Mouse (Mus musculus) forebrain, embryonic 16.5 days (tissue): ENCODE measurements at regions not wholly inside any gene's neighbourhood (a gene's known extent, or its start where the extent isn't known, plus 50 kb on each side); places are given as distances from the start of the nearest gene placed in this dataset.
A peak's percentile ranks its signal among the peaks of the same experiment; 100 is the strongest.

Experiments used
- ATAC-seq: fragments of 200-750 bp; cut with Nextera tagmentation; 2 replicates; pipeline ENCODE4 v1.8.0; 2017; ENCODE audit warnings: mild to moderate bottlenecking, moderate library complexity
- H3K27ac ChIP-seq: fragments of 300-500 bp; sonication (generic); 2 replicates; pipeline ENCODE4 v1.5.1; 2014; ENCODE audit warnings: low read length, control low read depth
- H3K27me3 ChIP-seq: fragments of 300-500 bp; sonication (generic); replicated peaks from 2 replicates; pipeline ENCODE4 v1.6.1; 2014; ENCODE audit warnings: low read length; ENCODE audit not compliant: control insufficient read depth, insufficient read depth
- H3K36me3 ChIP-seq: fragments of 300-500 bp; sonication (generic); 2 replicates; pipeline ENCODE4 v1.6.1; 2014; ENCODE audit not compliant: control insufficient read depth, insufficient read depth
- H3K4me1 ChIP-seq: fragments of 300-500 bp; sonication (generic); replicated peaks from 2 replicates; pipeline ENCODE4 v1.6.1; 2014; ENCODE audit warnings: low read length; ENCODE audit not compliant: control insufficient read depth, insufficient read depth
- H3K4me2 ChIP-seq: fragments of 300-500 bp; sonication (generic); 2 replicates; pipeline ENCODE4 v1.6.1; 2014; ENCODE audit warnings: mild to moderate bottlenecking, low read length, control low read depth
- H3K4me3 ChIP-seq: fragments of 300-500 bp; sonication (generic); replicated peaks from 2 replicates; pipeline ENCODE4 v1.5.1; 2014; ENCODE audit warnings: mild to moderate bottlenecking, low read length, control low read depth
- H3K9ac ChIP-seq: fragments of 300-500 bp; sonication (generic); replicated peaks from 2 replicates; pipeline ENCODE4 v1.6.1; 2014; ENCODE audit warnings: low read depth, low read length, control low read depth
- H3K9me3 ChIP-seq: fragments of 300-500 bp; sonication (generic); 2 replicates; pipeline ENCODE4 v1.6.1; 2016; ENCODE audit warnings: low read length; ENCODE audit not compliant: control insufficient read depth
- WGBS: fragments of 180-500 bp; shearing (Covaris S2); extraction: QIAGEN DNeasy Blood & Tissue Kit; methylation state at CpG from one replicate; pipeline ENCODE4 v1.1.7; 2014; 5-methylcytosine and 5-hydroxymethylcytosine counted together

GRCm38 (mm10) chr3:140969892-140970880, 242.0 kb downstream of the Pdha2 start:
- ATAC-seq: no peak
- 85% methylated on average over 3 of the region's 3 CpGs for WGBS
- H3K4me3 ChIP-seq: no peak overlapping the region

GRCm38 (mm10) chr3:140968556-140968955, 243.6 kb downstream of the Pdha2 start:
- Histone ChIP-seq H3K36me3 (no peaks in the 10 kb centered on the region), H3K27me3 (no peaks in the 10 kb centered on the region), H3K4me2 (no peak overlapping the region), H3K27ac (no peak overlapping the region), H3K4me3 (no peak overlapping the region), H3K4me1 (no peaks in the 10 kb centered on the region), H3K9me3 (no peaks in the 10 kb centered on the region), H3K9ac (no peak overlapping the region)
- ATAC-seq: no peak
- 82% methylated on average over 3 of the region's 3 CpGs for WGBS

More at GRCm38 (mm10) chr3:140969892-140970880, 242.0 kb downstream of the Pdha2 start:
- no peak overlapping the region for H3K27ac ChIP-seq
- H3K4me2 ChIP-seq: no peak overlapping the region
- no peaks in the 10 kb centered on the region for H3K27me3 ChIP-seq
- H3K9ac ChIP-seq: no peak overlapping the region
- H3K9me3 ChIP-seq: no peaks in the 10 kb centered on the region
- H3K36me3 ChIP-seq: no peaks in the 10 kb centered on the region
- H3K4me1 ChIP-seq: no peaks in the 10 kb centered on the region

GRCm38 (mm10) chr3:140957666-140958065, 254.5 kb downstream of the Pdha2 start:
- H3K27me3 ChIP-seq: no peaks in the 10 kb centered on the region
- H3K9ac ChIP-seq: no peak overlapping the region
- 8% methylated on average over 1 of the region's 1 CpGs for WGBS
- no peak overlapping the region for H3K4me2 ChIP-seq
- H3K36me3 ChIP-seq: no peaks in the 10 kb centered on the region
- H3K4me3 ChIP-seq: no peak overlapping the region
- no peaks in the 10 kb centered on the region for H3K4me1 ChIP-seq
- H3K9me3 ChIP-seq: no peaks in the 10 kb centered on the region
- ATAC-seq: no peak
- no peak overlapping the region for H3K27ac ChIP-seq

- Histone ChIP-seq H3K4me3 (no peak overlapping the region), H3K36me3 (no peaks in the 10 kb centered on the region), H3K27me3 (no peaks in the 10 kb centered on the region), H3K27ac (no peak overlapping the region), H3K4me2 (no peak overlapping the region), H3K4me1 (no peaks in the 10 kb centered on the region), H3K9me3 (no peaks in the 10 kb centered on the region), H3K9ac (no peak overlapping the region)
- 91% methylated on average over 3 of the region's 3 CpGs for WGBS
- ATAC-seq: no peak
Measured at GRCm38 (mm10) chr3:140952111-140952800, 259.9 kb downstream of the Pdha2 start.

- H3K4me2 ChIP-seq: no peak overlapping the region
- no peaks in the 10 kb centered on the region for H3K9me3 ChIP-seq
- WGBS: 70% methylated on average over 2 of the region's 2 CpGs
- H3K27ac ChIP-seq: no peak overlapping the region
- no peak overlapping the region for H3K9ac ChIP-seq
- H3K36me3 ChIP-seq: no peaks in the 10 kb centered on the region
- ATAC-seq: no peak
- H3K4me3 ChIP-seq: no peak overlapping the region
- no peaks in the 10 kb centered on the region for H3K4me1 ChIP-seq
- H3K27me3 ChIP-seq: no peaks in the 10 kb centered on the region
Measured at GRCm38 (mm10) chr3:140951024-140951423, 261.1 kb downstream of the Pdha2 start.

- Histone ChIP-seq H3K9me3 (no peaks in the 10 kb centered on the region), H3K36me3 (no peaks in the 10 kb centered on the region), H3K9ac (no peak overlapping the region), H3K27ac (no peak overlapping the region), H3K27me3 (no peaks in the 10 kb centered on the region), H3K4me2 (no peak overlapping the region), H3K4me3 (no peak overlapping the region), H3K4me1 (no peaks in the 10 kb centered on the region)
- WGBS: 18% methylated on average over 4 of the region's 4 CpGs
- ATAC-seq: peak; percentile 45; the same call in 1 of the 2 replicates
Measured at GRCm38 (mm10) chr3:140949880-140950662, 262.1 kb downstream of the Pdha2 start.

GRCm38 (mm10) chr3:140942450-140942849, 269.7 kb downstream of the Pdha2 start:
- WGBS: 79% methylated on average over 1 of the region's 1 CpGs
- H3K36me3 ChIP-seq: no peaks in the 10 kb centered on the region
- no peaks in the 10 kb centered on the region for H3K4me1 ChIP-seq
- H3K27ac ChIP-seq: no peak overlapping the region
- H3K4me2 ChIP-seq: no peak overlapping the region
- H3K27me3 ChIP-seq: no peaks in the 10 kb centered on the region
- H3K9ac ChIP-seq: no peak overlapping the region
- ATAC-seq: no peak
- H3K4me3 ChIP-seq: no peak overlapping the region
- H3K9me3 ChIP-seq: no peaks in the 10 kb centered on the region

GRCm38 (mm10) chr3:140941898-140942297, 270.3 kb downstream of the Pdha2 start:
- no peak for ATAC-seq

GRCm38 (mm10) chr3:140941316-140941715, 270.8 kb downstream of the Pdha2 start:
- 91% methylated on average over 6 of the region's 6 CpGs for WGBS
- no peak overlapping the region for H3K4me2 ChIP-seq
- no peaks in the 10 kb centered on the region for H3K4me1 ChIP-seq
- no peak overlapping the region for H3K9ac ChIP-seq
- no peaks in the 10 kb centered on the region for H3K9me3 ChIP-seq
- no peaks in the 10 kb centered on the region for H3K27me3 ChIP-seq
- no peak overlapping the region for H3K4me3 ChIP-seq
- ATAC-seq: no peak
- H3K36me3 ChIP-seq: no peaks in the 10 kb centered on the region
- H3K27ac ChIP-seq: no peak overlapping the region

More at GRCm38 (mm10) chr3:140941898-140942297, 270.3 kb downstream of the Pdha2 start:
- H3K4me1 ChIP-seq: no peaks in the 10 kb centered on the region
- 77% methylated on average over 7 of the region's 7 CpGs for WGBS
- H3K36me3 ChIP-seq: no peaks in the 10 kb centered on the region
- H3K4me3 ChIP-seq: no peak overlapping the region
- no peaks in the 10 kb centered on the region for H3K27me3 ChIP-seq
- H3K9ac ChIP-seq: no peak overlapping the region
- no peak overlapping the region for H3K4me2 ChIP-seq
- H3K27ac ChIP-seq: no peak overlapping the region
- H3K9me3 ChIP-seq: no peaks in the 10 kb centered on the region
